Mouse (Mus musculus) gastrocnemius, postnatal 25 days (tissue): ENCODE results near the gene Ltc4s. TPM values are rescaled to one million over a fixed set of nuclear protein-coding genes. Genes with fewer than 3 reads are reported as not detected.
A peak's percentile ranks its signal among the peaks of the same experiment; 100 is the strongest.

Experiments used
- DNase-seq: peaks from one replicate; pipeline ENCODE4 v3.0.0; 2022
- total RNA-seq, 2 experiments: library from RNA; stranded (reverse); gene quantifications; 1 replicate in 1 of 2; 2 replicates in 1 of 2; pipeline ENCODE4 v1.2.3; 2021

The Ltc4s gene
- total RNA-seq, 2 experiments from 2014 or later, result 2.9 to 3.7 TPM

- DNase-seq, result peak; percentile 90
Measured at GRCm38 (mm10) chr11:50224671-50225530, 13.5 kb downstream of the Ltc4s start.

- no peak for DNase-seq
Measured at GRCm38 (mm10) chr11:50223783-50224662, 14.4 kb downstream of the Ltc4s start.

- DNase-seq, result no peak
Measured at GRCm38 (mm10) chr11:50222559-50223276, 15.7 kb downstream of the Ltc4s start.

- DNase-seq, result no peak
Measured at GRCm38 (mm10) chr11:50219833-50220232, 18.6 kb downstream of the Ltc4s start.

- DNase-seq, result no peak
Measured at GRCm38 (mm10) chr11:50217811-50218210, 20.6 kb downstream of the Ltc4s start.

- no peak for DNase-seq
Measured at GRCm38 (mm10) chr11:50216724-50217366, 21.6 kb downstream of the Ltc4s start.

- DNase-seq, result no peak
Measured at GRCm38 (mm10) chr11:50215633-50216032, 22.8 kb downstream of the Ltc4s start.

- no peak for DNase-seq
Measured at GRCm38 (mm10) chr11:50214631-50215030, 23.8 kb downstream of the Ltc4s start.

- DNase-seq, result peak; percentile 84
Measured at GRCm38 (mm10) chr11:50212848-50213758, 25.3 kb downstream of the Ltc4s start.

GRCm38 (mm10) chr11:50212060-50212739 lies 26.2 kb downstream of the Ltc4s start:
- no peak for DNase-seq

GRCm38 (mm10) chr11:50211322-50212059 lies 26.9 kb downstream of the Ltc4s start:
- no peak for DNase-seq

- peak; percentile 79 for DNase-seq
Measured at GRCm38 (mm10) chr11:50210505-50211151, 27.8 kb downstream of the Ltc4s start, which contains the start of the genes Sqstm1 and Mgat4b. Sqstm1 (minus strand) TSS chr11:50210827. Mgat4b (plus strand) TSS chr11:50210890.

- peak; percentile 96 for DNase-seq
Measured at GRCm38 (mm10) chr11:50210101-50210504, 28.3 kb downstream of the Ltc4s start.

GRCm38 (mm10) chr11:50208039-50208438 lies 30.4 kb downstream of the Ltc4s start:
- no peak for DNase-seq

- no peak for DNase-seq
Measured at GRCm38 (mm10) chr11:50207344-50207743, 31.1 kb downstream of the Ltc4s start.

- DNase-seq, result no peak
Measured at GRCm38 (mm10) chr11:50206037-50206436, 32.4 kb downstream of the Ltc4s start.

GRCm38 (mm10) chr11:50205434-50205833 lies 33.0 kb downstream of the Ltc4s start:
- no peak for DNase-seq

- no peak for DNase-seq
Measured at GRCm38 (mm10) chr11:50203302-50203827, 35.1 kb downstream of the Ltc4s start.
